Mouse (Mus musculus) erythroblast, embryonic 14.5 days (primary cell): ENCODE data around the gene Mcts2. TPM values are rescaled to one million over a fixed set of nuclear protein-coding genes. Genes with fewer than 3 reads are reported as not detected.
A peak's percentile ranks its signal among the peaks of the same experiment; 100 is the strongest.

Experiments
- H3K27me3 ChIP-seq: 2 replicates; pipeline ENCODE4 v1.6.1; 2012; ENCODE audit warnings: inconsistent platforms; ENCODE audit not compliant: control insufficient read depth
- H3K36me3 ChIP-seq: 2 replicates; pipeline ENCODE4 v1.6.1; 2012; ENCODE audit warnings: mild to moderate bottlenecking, inconsistent platforms; ENCODE audit not compliant: control insufficient read depth
- H3K4me1 ChIP-seq: 2 replicates; pipeline ENCODE4 v1.6.1; 2012; ENCODE audit warnings: inconsistent platforms; ENCODE audit not compliant: control insufficient read depth
- H3K4me3 ChIP-seq: replicated peaks from 2 replicates; pipeline ENCODE3; 2012; ENCODE audit warnings: moderate library complexity, mild to moderate bottlenecking, inconsistent platforms
- H3K9me3 ChIP-seq: 2 replicates; pipeline ENCODE4 v1.6.1; 2012; ENCODE audit warnings: low read length, inconsistent platforms, mixed read lengths; ENCODE audit not compliant: control insufficient read depth
- GATA1 ChIP-seq: IDR thresholded peaks from 2 replicates; pipeline ENCODE4 v1.6.1; 2012; ENCODE audit warnings: low read length, inconsistent platforms, mixed read lengths
- TAL1 ChIP-seq: IDR thresholded peaks from 3 replicates; pipeline ENCODE4 v1.6.1; 2012; ENCODE audit warnings: low read length, inconsistent platforms, mixed read lengths
- polyA plus RNA-seq: library from polyadenylated mRNA; stranded (reverse); fragments of >175 nt; gene quantifications from 2 replicates; pipeline ENCODE4 v1.2.3, GENCODE M21; 2012

Gene Mcts2
- polyA plus RNA-seq, 1 experiment: 0.30 TPM

DNA sequence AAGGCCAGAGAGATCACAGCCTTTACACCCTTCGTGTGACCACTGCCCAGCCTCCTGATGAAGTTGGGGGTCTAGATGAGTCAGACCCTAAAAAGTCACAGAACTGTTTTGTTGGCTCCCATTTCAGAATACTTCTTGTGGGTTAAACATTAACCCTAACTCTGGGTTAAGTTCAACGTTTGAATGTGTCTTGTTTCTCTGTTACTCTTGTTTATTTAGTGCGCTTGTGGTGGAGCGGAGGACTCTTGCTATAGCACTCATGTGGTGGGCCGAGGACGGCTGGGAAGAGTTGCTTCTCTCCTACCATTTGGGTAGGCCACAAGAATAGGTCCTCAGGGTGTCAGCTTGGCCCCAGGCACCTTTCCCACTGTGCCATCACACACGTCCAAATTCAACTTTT, 41.8 kb downstream of the Mcts2 start:
- peaks cover 31% of the 10 kb centered on the region for H3K27me3 ChIP-seq
- peaks cover 10% of the 10 kb centered on the region for H3K4me1 ChIP-seq
- H3K9me3 ChIP-seq: no peaks in the 10 kb centered on the region; the same call in 1 of the 2 replicates
- no peaks in the 10 kb centered on the region for H3K36me3 ChIP-seq
- no peak overlapping the region for H3K4me3 ChIP-seq
- TF ChIP-seq TAL1 (no peak), GATA1 (no peak)

DNA sequence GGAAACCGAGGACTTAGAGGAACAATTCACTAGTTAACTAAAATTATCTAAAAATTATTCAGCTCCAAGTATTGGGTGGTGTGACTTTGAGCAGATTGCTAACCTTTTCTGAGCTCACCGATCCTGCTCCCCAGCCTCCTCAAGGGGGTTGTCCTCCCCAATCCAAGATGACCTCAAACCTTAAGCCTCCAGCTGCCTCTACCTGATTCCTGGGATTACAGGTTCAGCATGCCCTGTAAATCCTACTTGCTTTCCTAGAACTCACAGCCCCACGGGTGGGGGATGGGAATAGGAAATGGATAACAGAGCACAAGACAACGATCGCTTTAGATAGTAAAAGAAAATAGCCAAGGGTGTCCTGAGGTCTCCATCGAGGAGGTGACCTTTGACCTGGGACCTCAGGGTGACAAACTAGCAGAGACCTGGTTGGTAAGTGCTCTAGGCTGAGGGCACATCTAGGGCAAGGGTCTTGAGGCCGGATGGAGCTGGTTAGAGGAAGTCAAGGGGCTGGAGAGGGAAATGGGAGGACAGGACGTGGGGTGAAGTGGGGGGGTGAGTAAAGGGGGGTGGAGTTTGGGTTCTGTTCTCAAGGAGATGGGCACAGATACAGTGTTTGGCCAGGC, 42.3 kb downstream of the Mcts2 start:
- Histone ChIP-seq H3K4me1 (peaks cover 10% of the 10 kb centered on the region), H3K27me3 (peaks cover 31% of the 10 kb centered on the region), H3K36me3 (no peaks in the 10 kb centered on the region), H3K9me3 (no peaks in the 10 kb centered on the region), H3K4me3 (no peak overlapping the region)
- TF ChIP-seq GATA1 (no peak), TAL1 (no peak)

DNA sequence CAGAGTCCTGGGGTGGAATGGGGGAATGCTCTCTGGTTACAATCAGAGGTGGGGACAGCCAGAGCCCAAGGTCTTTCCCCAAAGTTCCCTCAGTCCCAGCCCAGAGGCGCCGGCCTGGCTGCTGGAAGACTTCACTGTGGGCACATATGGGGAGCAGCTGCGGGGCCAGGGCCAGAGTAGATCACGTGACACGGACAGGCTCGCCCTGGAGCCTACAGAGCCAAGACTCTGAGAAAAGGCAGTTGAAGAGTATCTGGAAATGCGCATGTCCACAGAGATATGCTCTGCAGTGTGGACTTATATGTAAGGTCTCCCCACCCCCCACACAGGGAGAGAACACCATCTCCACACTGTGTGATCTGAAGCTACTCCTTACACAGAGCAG, 42.8 kb downstream of the Mcts2 start:
- Histone ChIP-seq H3K4me3 (no peak overlapping the region), H3K9me3 (no peaks in the 10 kb centered on the region), H3K36me3 (no peaks in the 10 kb centered on the region), H3K4me1 (peaks cover 10% of the 10 kb centered on the region), H3K27me3 (peaks cover 31% of the 10 kb centered on the region)
- TF ChIP-seq GATA1 (no peak), TAL1 (no peak)

DNA sequence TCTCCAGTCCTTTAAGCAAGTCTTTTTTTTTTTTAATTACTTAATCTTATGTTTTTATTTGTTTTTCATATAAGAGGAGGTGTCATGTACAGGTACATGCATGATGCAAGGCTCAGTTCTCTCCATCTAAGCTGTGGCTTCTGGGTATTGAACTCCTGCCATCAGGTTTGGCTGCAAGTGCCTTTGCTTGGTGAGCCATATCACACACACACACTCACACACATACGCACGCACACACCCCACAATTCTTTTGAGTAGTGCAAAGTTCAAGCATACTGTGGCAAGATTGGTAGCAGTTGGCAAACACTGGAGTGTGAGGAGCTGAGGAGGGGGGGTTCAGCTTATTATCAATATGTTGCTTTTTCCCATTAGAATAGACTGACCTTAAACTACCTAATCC, 46.4 kb downstream of the Mcts2 start:
- no peak for TF ChIP-seq TAL1
- TF ChIP-seq GATA1: no peak
- peaks cover 40% of the 10 kb centered on the region for H3K4me1 ChIP-seq
- no peaks in the 10 kb centered on the region for H3K9me3 ChIP-seq
- no peak overlapping the region for H3K4me3 ChIP-seq
- no peaks in the 10 kb centered on the region for H3K36me3 ChIP-seq
- H3K27me3 ChIP-seq: peaks cover 53% of the 10 kb centered on the region

DNA sequence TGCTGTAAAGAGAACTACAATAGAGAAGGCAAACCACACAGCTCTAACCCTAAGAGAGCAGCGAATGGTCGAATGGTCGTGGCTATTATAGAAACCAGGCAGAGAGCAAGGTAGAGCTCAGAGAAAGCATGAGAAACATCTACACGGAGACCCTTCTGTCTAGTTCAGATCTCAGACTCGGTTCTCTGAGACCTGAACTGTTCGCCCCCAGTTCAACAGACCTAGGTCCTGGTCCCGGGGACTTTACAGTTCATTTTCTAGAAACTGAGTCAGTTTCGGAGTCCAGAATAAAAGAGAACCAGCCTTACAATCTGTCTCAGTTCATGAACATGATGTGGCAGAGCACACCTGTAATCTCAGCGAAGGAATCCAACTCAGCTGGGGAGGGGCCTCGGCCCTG, 47.7 kb downstream of the Mcts2 start:
- no peak overlapping the region for H3K4me3 ChIP-seq

DNA sequence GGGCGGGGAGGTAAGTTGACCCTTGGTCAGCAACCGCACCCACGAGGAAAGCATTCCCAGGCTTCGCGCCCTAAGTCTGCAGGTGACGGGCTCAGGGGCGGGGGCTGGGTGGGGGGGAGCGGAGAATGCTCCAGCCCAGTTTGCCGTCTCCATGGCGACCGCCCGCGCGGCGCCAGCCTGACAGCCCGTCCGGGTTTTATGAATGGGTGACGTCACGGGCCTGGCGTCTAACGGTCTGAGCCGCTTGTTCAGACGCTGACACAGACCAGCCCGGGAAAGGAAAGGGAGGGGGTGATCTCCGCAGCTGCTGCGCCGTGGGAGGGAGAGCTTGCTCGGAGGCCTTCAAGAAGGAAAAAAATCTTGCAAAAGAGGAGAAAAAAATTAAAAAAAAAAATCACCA, 48.1 kb downstream of the Mcts2 start:
- peaks cover 62% of the 10 kb centered on the region for H3K27me3 ChIP-seq
- peak overlapping the region; percentile 31 for H3K4me3 ChIP-seq
- no peaks in the 10 kb centered on the region for H3K9me3 ChIP-seq
- no peaks in the 10 kb centered on the region for H3K36me3 ChIP-seq
- no peak for TF ChIP-seq GATA1
- TF ChIP-seq TAL1: no peak
- H3K4me1 ChIP-seq: peaks cover 54% of the 10 kb centered on the region

More for the DNA sequence above, 47.7 kb downstream of the Mcts2 start:
- peaks cover 53% of the 10 kb centered on the region for H3K4me1 ChIP-seq
- no peaks in the 10 kb centered on the region for H3K36me3 ChIP-seq
- TF ChIP-seq GATA1 (no peak), TAL1 (no peak)
- H3K9me3 ChIP-seq: no peaks in the 10 kb centered on the region
- peaks cover 62% of the 10 kb centered on the region for H3K27me3 ChIP-seq

DNA sequence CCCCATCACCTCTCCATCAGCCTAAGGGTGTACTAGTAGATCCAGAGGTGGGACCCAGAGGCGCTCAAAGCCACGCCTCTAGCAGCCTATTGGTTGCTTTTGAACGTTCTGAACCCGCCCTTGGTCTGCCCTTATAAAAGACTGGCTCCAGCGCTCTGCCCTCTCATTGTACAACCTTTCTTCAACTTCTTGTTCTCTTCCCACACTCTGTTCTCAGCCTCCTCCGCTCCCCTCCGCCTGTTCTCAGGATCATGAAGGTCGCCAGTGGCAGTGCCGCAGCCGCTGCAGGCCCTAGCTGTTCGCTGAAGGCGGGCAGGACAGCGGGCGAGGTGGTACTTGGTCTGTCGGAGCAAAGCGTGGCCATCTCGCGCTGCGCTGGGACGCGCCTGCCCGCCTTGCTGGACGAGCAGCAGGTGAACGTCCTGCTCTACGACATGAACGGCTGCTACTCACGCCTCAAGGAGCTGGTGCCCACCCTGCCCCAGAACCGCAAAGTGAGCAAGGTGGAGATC, 49.3 kb downstream of the Mcts2 start, which contains the start of gene Id1:
TSS of gene Id1 (plus strand) at position 162 of the 512 bp plus-strand sequence.
- TF ChIP-seq TAL1 (no peak), GATA1 (no peak)
- Histone ChIP-seq H3K4me3 (peak within 1 kb of the TSS; percentile 75), H3K36me3 (no peaks in the 10 kb centered on the region), H3K4me1 (peaks cover 64% of the 10 kb centered on the region), H3K9me3 (no peaks in the 10 kb centered on the region), H3K27me3 (peaks cover 60% of the 10 kb centered on the region)

DNA sequence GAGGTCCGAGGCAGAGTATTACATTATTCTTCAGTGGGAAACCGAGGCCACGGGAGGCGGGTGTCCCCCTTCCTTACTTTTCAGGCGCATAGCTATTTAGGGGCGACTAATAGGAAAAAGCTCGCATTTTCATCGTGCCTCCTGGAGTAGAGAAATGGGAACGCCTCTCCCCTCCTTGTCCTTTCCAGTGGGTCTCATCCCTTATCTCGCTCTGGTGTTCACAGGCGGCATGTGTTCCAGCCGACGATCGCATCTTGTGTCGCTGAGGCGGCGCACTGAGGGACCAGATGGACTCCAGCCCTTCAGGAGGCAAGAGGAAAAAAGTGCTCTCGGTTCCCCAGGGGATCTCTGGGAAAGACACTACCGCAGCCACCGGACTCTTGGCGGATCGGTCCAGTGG, 49.9 kb downstream of the Mcts2 start:
- peak overlapping the region; percentile 75 for H3K4me3 ChIP-seq
- peaks cover 70% of the 10 kb centered on the region for H3K4me1 ChIP-seq
- H3K9me3 ChIP-seq: no peaks in the 10 kb centered on the region
- TF ChIP-seq GATA1 (peak; percentile 44; the same call in 1 of the 2 replicates), TAL1 (no peak)
- no peaks in the 10 kb centered on the region for H3K36me3 ChIP-seq
- H3K27me3 ChIP-seq: peaks cover 60% of the 10 kb centered on the region

Other genes starting within 250 kb of the Mcts2 start
- gene Defb23, start 222.4 kb upstream of the Mcts2 start, polyA plus RNA-seq: not detected in 2 replicates
- gene Defb20, start 210.0 kb upstream of the Mcts2 start, polyA plus RNA-seq: not detected in 2 replicates
- not detected in 2 replicates for gene Defb22, start 196.9 kb upstream of the Mcts2 start, polyA plus RNA-seq
- gene Defb26, start 175.3 kb upstream of the Mcts2 start, polyA plus RNA-seq: 0.21 TPM in 1 of 2 replicates, not detected in the other
- not detected in 2 replicates for gene Defb28, start 168.8 kb upstream of the Mcts2 start, polyA plus RNA-seq
- gene Defb29, start 146.9 kb upstream of the Mcts2 start, polyA plus RNA-seq: not detected in 2 replicates
- gene Gm17416, start 117.7 kb upstream of the Mcts2 start, polyA plus RNA-seq: not detected in 2 replicates
- not detected in 2 replicates for gene Defb21, start 114.3 kb upstream of the Mcts2 start, polyA plus RNA-seq
- not detected in 2 replicates for gene Defb19, start 106.7 kb upstream of the Mcts2 start, polyA plus RNA-seq
- gene Defb45, start 87.6 kb upstream of the Mcts2 start, polyA plus RNA-seq: not detected in 2 replicates
- not detected in 2 replicates for gene Defb36, start 82.7 kb upstream of the Mcts2 start, polyA plus RNA-seq
- gene Defb25, start 64.0 kb upstream of the Mcts2 start, polyA plus RNA-seq: not detected in 2 replicates
- not detected in 2 replicates for gene Rem1, start 60.1 kb upstream of the Mcts2 start, polyA plus RNA-seq
- gene H13, start 17.6 kb upstream of the Mcts2 start, polyA plus RNA-seq: 2.1 and 2.4 TPM in 2 replicates
- 0.75 and 1.2 TPM in 2 replicates for gene Id1, start 49.2 kb downstream of the Mcts2 start, polyA plus RNA-seq
- gene Cox4i2, start 67.1 kb downstream of the Mcts2 start, polyA plus RNA-seq: not detected in 2 replicates
- 212 and 213 TPM in 2 replicates for gene Bcl2l1, start 144.7 kb downstream of the Mcts2 start, polyA plus RNA-seq
- gene Tpx2, start 160.9 kb downstream of the Mcts2 start, polyA plus RNA-seq: 4.9 and 5.7 TPM in 2 replicates
- gene Mylk2, start 224.3 kb downstream of the Mcts2 start, polyA plus RNA-seq: not detected in 2 replicates
- not detected in 2 replicates for gene Foxs1, start 246.2 kb downstream of the Mcts2 start, polyA plus RNA-seq